Mouse (Mus musculus): ENCODE measurements around the gene Mpzl1. TPM values are rescaled to one million over a fixed set of nuclear protein-coding genes. Genes with fewer than 3 reads are reported as not detected.

Gene Mpzl1
- total RNA-seq, 2 experiments from 2014 or later, result 22.7 to 30.8 TPM

DNA sequence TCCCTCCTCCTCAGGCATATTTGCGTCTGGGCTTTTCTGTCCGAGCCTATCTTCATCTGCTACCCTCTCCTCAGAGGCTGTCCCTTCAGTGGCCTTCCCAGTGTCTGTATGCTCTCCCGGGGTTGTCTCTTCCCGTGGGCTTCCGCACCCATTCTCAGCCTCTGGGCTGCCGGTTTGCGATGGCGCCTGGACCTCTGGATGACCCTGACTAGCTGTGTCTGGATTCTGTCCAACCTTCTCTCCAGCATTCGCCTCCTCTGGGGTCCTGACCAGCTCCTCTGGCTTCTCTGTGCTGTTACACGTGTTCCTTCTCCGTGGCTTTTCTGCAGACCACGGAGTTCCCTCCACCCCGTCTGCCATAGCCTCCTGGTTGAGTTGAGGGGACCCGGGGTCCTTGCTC is 21.1 kb upstream of the Mpzl1 start:
- DNase-seq, result peak in 1 of 2 experiments; percentile 26

DNA sequence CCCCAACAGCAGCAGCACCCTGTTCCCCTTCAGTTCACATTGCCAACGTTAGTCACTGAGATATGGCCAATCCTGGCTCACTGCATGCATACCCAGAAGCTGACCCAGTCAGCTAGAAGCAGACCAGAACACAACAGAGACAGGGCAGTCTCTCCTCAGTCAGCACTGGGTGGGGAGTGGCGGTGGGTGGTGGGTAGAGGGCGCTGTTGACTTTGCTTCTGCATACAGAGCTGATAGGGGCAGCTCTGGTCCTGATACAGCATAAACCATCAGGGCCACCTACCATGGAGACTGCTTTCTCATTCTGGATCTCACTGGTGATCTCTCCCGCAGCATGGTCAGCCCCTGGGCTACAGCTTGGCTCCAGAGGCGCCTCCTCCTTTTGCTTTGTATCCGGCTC is 20.7 kb upstream of the Mpzl1 start:
- DNase-seq, result peak; percentile 41 to 62

DNA sequence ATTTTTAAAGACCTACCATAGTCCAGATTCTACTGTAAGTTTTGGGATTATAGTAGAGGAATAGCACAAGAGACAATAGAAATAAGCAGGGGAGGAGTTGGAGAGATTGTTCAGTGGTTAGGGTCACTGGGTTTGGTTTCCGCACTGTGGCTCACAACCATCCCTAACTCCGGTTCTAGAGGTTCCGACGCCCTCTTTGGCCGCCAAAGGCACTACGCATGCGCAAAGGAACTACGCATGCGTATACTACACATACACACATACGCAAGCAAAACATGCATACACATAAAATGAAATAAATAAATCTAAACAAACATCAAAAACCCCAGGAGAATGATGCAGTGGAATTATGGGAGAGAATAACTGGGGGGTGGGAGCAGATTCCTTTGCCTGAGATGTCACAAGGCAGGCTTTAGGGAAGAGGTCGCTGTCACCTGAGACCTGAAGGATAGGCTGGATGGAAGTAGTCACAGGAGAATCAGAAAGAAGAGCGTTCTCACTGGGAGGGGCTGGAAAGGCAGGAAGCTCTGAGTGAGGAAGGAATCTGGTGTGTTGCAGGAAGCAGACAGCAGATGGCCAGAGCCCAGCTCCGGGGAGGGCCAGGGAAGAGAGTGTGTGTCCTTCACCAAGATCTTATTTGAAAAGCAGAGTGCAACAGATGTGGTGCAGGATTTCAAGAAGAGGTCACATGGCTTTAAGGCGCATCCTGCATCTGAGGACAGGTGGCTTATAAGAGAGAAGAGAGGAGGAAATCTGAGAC is 19.0 kb upstream of the Mpzl1 start:
- peak; percentile 28 to 41 for DNase-seq

DNA sequence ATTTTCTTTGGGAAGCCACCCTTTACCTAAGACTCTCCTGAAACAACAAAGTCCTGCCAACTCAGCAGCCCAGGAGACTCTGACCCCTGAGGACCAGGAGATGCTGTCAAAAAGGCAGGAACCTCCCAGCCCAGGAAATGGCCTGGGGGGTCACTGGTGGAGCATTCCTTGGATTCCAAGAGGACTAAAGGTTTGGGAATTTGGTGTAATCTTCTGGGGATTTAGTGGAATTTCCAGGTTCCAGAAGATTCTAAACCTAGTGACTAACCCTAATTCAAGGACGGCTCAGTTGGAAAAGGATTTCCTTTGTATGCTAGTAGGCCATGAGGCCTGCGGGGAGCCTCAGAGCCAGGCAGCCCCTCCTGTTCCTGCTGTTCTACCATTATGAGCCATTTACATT is 18.2 kb upstream of the Mpzl1 start:
- DNase-seq, result peak in 1 of 2 experiments; percentile 29

DNA sequence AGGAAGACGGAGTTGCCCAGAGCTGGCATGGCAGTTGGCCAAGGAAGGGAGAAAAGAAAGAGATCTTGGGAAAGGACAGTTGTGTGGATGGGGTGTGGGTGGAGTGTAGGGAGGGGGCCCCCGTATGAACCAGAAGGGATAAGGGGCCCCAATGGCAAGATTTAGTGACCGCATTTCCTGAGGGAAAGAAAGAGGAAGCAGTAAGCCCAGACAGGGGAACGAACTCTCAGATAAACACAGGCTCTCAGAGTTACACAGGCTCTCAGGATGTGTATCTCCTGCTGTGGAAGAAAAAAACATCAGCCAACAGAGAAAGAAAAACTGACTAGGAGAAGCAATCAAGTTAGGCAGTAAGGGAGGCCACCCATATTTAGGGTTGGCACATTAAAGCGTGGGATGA is 16.8 kb upstream of the Mpzl1 start:
- DNase-seq, result no peak

DNA sequence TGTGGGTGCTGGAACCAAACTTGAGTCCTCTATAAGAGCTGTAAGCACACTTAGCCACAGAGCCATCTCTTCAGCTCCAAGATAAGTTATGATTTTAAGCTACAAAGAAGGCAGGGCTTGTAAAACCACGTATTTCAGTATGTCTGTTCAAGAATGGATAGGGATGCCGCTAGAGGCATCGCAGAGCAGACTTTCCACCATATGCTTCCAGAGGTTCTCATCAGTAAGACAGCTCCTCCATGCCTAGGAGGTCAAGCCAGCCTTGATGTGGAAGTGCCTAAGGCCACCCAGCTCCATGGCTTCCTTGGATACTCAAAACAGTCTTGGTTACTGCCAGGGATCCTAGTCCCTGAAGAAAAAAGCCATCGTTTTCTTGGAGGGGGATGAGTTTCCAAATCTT is 10.8 kb upstream of the Mpzl1 start:
- no peak for DNase-seq

DNA sequence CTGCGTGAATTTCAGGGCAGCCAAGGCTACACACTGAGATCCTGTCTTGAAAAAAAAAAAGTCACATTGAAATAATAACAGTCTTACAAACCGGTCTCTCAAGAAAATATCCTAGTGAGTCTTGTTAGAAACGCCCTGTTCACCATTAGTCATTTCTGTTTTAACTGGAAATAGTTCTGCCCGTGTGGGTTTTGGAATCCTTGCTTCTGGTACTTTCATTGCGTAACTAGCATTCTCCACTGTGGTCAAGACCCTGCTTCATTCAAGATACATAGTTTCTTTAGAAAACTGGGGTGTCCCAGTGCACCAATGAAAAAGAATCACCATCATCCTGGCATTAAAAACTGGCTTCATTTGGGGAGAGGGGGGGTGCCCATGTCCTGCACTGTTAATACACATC is 9.4 kb upstream of the Mpzl1 start:
- DNase-seq, result no peak

DNA sequence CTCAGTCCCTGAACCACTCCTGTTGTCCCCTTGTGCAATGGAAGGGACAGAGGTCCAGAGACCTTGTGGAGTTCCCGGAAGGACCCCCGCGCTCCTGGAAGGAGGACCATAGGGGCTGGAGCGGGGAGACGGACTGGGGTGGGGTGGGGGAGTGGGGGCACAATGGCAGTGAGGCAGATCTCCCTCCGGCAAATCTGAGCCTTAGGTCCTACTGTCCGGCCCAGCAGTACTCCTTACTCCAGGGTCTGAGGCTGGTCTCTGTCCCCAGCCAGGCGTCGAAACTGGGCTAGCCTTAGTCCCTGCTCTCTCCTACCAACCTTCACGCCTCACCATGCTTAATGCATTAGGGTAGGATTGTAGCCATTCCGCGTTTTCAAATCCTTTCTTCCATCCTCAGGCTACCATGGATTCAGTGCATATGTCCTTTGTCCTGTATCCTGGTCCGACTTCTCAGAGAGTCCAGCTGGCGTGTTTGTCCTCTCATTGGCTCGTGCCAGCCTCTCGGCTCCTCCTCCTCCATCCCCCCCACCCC is 8.5 kb upstream of the Mpzl1 start:
- DNase-seq, result peak; percentile 56 to 66

DNA sequence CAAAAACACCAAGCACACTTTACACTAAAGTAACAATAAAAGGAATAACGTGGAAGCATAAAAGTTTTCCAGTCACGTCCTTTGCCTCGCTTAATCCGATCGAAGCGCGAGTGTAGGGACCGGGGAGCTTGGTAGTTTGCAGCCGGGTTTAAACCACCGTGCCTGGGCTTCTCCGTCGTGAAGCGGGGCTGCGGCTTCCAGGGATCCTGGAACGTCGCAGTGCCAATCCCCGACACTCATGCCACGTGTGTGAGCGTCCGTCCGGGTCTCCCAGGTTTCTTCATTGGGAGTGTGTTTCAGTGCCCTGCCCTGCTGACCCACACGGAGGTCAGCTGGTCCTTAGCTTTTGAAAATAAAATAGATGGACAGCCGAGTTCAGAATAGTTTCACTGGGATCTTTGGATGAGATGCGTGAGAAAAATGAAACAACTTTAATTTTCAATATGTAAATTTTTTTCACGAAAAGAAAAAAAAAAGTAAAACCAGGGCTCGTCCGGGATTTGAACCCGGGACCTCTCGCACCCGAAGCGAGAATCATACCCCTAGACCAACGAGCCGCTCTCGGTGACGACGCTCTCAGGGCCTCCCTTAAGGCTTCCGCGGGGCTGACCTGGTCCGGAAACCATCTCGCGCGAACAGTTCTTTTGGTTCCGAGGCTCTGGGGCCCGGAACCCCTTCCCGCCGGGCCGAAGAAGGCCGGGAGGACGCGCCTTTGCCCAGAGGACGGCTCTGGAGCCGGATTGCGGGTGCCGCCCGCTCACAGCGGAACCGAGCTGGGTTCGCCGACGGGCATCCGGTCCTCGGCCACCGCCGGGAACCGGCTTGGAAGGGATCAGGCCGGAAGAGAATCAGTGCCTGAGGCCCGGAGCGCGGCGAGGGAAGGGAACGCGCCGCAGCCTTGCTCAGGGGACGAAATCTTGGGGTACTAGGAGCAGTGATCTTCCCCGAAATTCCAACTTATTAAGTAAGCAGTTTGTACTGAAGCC is 7.7 kb upstream of the Mpzl1 start:
- peak; percentile 90 to 92 for DNase-seq

DNA sequence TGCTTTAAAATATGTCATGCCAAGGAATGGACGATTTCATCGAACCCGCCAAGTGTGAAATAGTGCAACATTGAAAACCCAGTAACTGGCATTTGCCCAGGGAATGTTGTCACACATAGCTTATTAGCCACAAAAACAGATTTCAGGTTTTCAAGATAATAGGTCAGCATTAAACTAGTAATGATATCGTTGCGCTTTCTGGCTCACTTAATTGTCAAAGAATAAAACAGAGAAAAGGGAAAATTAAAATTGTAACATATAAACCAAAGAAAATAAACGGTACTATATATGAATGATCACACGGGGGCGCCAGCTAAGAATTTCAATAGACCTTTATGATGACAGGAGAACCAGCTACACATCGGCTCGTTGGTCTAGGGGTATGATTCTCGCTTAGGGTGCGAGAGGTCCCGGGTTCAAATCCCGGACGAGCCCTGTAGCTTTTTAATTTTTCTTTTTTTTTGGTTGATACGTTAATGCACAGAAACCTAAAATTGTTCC is 7.0 kb upstream of the Mpzl1 start:
- peak; percentile 61 to 69 for DNase-seq

DNA sequence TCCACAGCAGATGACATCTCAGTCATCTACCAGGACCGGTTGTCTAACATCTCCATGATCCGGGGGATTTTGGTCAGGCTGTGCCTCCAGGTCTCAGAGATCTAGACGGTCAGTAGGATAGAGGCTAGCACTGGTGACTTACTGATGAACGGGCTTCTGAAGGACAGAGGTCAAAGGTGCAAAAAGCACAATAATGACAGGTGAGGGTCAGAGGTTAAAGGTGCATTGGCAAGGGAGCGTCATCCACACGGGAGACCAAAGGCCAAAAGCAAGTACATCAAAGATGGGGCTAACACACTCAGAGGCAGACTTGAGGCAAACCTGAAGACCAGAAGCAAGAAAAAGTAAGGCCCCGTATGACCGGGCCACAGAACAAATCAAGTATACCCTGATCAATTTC is 2.0 kb upstream of the Mpzl1 start:
- no peak for DNase-seq

DNA sequence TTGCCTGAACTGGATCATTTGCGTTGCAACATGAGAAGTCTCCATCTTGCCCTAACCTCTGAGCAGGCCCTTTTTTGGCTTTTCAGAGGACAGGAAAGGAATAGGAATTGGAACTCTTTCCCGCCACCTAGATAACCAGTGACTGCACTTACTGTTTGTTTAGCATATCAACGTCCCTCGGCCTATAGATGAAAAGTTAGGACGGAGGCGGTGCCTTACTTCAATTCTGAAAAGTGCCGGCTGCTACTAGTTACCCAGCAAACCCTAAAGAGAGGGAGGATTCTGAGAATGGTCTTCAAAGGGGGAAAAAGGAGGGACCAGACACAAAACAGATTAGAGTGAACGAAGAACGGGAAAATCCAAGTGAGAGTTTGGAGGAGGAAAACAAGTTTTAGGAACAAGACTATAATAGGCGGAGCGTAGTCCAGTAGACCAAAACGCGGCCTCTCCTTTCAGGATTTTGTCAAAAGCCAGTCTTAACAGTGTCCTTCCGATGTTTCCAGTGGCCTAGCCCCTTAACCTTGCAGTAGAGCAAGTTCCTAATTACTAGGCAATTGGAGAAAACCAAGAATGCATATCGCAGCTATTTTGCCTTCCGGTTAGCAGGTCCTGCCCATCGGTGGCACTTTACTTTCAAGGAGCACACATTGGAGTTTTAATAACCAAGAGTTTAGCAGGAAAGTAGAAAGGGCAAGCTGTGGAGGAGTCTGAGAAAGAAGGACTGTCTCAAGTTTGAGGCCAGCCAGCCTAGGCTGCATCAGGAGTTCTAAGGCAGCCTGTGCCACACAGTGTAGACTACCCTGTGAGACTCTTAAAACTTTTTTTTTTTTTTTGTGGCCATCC is 938 bp upstream of the Mpzl1 start:
- DNase-seq, result no peak

DNA sequence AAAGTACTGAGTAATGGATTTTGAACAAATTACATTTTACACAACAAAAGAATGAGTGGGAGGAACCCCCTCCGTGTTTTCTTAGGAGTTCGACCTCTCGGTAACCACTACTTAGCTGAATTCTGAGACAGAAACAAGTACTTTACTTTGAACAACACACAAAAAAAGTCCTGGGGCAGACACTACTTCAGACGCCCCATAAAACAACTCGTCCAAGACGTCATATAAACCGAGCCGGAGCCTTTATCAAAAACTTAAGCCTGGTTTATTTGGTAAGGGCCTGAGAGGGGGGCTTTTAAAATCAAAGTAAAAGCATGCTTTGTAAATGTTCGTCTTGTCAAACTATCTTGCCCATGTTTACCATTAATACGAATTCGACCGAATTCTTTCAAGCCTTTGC is 993 bp downstream of the Mpzl1 start:
- DNase-seq, result no peak

DNA sequence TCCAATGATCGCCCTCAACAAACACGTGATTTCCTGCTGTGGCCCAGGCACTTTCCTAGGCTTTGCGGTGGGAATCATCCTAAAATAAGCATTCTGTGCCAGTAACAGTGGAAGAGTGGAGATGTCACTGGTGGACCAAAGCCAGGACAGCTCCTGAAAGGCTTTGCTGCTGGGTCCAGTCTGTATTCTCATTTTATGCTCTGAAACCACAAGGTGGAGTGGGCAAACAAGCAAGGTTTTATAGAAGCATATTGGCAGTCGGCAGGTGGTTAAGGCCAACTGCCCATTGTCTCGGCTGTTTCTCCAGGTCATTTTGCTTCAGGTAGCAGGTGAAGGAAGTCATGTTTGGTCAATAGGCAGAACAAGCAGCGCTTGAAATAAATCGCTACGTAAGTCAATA is 3.2 kb downstream of the Mpzl1 start:
- DNase-seq, result no peak

DNA sequence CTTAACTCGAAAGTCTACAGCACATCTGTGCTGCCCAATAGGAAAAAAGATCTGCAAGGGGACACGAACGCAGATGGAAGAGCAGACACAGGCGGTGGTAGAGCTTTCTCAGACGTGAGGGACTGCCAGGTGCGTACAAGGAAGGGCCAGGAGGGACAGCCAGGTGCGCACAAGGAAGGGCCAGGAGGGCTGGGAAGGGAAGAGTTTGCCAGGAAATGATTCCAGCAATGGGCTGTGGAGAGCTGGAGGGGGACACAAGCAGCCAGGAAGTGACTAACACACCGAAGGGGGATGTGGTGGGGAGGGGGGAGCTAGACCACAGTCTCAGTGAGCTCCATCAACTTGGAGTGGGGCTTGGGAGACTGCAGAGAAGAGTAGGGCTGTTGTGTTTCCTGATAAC is 4.4 kb downstream of the Mpzl1 start:
- DNase-seq, result no peak

DNA sequence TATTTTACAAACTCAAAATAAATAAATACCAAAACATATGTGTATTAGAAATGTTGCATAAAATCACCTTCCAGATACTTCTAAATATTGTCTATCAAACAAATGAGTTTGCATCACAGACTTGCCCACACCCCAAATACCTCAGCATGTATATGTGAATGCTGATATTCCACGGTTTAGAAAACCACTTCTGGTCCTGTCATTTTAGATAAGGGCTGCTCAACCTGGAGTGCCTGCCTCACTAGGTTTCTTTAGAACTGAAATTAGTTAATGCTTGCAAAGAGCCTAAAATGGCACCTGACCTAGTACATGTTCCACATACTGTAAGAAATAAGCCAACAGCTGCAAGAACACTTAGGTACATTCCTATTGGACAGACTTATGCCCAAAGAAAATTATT is 5.7 kb downstream of the Mpzl1 start:
- DNase-seq, result no peak

DNA sequence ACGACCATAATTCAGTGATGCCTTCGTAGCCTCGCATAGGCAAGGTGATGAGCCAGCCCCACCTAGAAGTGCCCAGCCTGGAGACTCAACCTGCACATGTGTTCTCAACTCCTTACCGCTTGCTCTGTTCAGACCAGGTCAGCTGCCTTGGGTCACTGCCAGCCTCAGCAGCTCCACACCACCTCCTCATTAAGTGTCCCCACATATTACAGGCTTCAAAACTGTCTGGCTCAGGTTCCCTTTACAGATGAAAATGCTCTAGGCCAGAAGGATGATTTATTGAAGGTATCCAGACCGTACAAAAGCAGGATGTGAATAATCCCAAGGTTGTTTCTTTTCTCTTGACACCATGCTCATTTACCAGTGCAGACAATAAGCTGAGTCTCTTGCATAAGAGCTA is 8.4 kb downstream of the Mpzl1 start:
- peak in 1 of 2 experiments; percentile 26 for DNase-seq

DNA sequence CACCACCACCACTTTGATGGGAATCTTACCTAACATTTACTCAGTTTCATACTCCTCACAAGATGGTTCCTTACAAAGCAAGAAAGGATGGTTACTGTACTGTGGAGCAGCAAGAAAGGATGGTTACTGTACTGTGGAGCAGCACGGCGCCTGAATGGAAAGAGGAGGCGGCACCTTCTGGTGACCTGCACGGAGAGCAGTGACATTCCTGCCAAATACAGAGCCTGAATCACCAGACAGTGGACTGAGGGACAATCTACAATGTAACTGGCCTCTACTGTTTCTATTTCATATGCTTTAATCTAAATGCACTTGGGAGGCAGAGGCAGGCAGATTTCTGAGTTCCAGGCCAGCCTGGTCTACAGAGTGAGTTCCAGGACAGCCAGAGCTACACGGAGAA is 9.3 kb downstream of the Mpzl1 start:
- DNase-seq, result no peak

DNA sequence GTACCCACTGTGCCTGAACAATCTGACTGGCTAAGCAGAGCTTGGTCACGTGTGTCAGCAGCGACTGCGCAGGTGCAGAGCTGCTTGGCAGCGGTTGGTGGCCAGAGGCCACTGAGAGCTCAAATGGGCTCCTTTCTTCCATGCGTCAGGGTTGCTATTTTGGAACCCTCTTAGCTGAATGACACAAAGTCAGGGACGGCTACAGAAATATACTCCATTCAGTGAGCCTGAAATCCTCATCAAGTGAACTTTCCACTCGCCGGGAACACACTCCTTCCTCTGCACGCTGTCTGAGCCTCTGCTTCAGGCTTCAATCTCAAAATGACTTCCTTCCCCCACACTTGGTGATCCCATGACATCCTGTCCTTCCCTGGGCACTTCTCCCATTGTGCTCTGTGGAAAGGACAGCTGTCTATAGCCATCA is 16.1 kb downstream of the Mpzl1 start:
- peak; percentile 36 to 51 for DNase-seq

DNA sequence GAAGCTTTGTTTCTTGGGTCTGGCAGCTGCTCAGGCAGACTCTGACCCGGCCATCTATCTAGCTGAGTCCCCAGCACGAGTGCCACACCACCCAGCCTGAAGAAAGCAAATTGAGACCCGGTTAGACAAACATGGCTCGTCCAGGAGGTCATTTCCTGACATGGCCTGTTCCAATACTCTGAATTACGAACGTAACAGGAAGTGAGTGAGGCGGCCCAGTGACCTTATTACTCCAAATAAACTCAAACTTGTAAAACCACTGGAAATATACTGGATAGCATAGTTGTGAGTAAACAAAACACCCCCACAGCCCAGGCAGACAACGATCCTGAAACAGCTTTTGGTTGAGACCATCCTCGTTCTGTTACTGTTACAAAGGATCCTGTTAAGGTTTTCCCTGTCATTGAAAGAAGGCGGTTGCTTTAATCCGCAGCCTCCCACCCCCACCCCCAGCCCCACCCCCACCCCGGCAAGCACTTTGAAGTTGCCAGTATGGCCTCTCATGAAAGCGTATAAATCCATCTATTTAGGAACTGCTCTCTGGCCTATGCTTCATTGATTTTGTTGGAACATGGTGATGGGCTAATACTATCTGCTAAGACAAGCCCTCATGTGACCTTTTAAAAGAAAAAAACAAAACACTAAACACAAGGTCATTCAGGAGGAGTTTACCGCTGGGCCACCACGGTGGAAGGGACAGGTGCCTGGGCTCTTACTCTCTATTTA is 17.0 kb downstream of the Mpzl1 start:
- peak; percentile 55 to 61 for DNase-seq

DNA sequence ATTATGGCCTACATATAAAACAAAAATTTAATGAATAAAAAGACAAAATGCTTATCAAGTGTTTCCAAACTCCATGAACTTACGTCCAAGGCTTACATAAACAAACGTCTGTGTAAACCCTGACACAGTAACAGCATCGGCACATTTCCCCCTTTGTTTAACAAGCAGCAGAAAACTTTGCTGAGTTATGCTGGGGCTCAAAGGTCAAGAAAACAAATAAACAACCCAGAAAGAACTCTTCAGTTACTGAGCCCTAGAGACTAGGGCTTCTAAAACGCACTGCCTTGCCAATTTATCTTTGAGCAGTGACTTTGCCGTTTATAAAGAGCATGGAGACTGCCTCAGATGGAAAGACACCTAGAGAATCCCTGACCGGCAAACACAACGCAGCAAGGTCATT is 17.7 kb downstream of the Mpzl1 start:
- DNase-seq, result no peak
